Mouse (Mus musculus) heart, adult 18-20 months (tissue): ENCODE measurements at regions not wholly inside any gene's neighbourhood (a gene's known extent, or its start where the extent isn't known, plus 50 kb on each side); places are given as distances from the start of the nearest gene placed in this dataset.

Source experiments
- DNase-seq, 2 experiments: peaks; one replicate each; pipeline ENCODE4 v3.0.0; 2021 to 2022; ENCODE audit warnings: mixed read lengths in 1 of 2

DNA sequence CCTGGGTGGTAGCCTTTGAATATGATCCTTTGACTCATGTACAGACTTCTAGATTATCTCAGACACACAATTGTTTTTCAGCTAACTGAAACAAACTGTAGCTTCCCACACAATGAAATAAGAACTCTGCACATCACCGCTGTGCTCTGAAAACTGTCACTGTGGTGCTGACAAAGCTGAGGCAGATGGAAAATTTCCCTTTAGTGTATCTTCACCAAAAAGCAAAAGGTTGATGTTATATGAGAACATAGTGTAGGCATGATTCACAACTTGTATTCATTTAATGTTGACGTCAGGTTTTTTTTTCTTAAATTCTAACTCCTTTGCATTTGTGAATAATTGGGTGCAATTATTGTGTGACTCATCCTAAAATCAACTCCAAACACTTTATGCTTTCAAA is 264.1 kb upstream of the Actbl2 start:
- DNase-seq, result no peak

GRCm38 (mm10) chr13:110991121-110991520 is 263.7 kb upstream of the Actbl2 start:
- no peak for DNase-seq

- DNase-seq, result no peak
These were observed 260.2 kb upstream of the Actbl2 start for GRCm38 (mm10) chr13:110994596-110994995.

DNA sequence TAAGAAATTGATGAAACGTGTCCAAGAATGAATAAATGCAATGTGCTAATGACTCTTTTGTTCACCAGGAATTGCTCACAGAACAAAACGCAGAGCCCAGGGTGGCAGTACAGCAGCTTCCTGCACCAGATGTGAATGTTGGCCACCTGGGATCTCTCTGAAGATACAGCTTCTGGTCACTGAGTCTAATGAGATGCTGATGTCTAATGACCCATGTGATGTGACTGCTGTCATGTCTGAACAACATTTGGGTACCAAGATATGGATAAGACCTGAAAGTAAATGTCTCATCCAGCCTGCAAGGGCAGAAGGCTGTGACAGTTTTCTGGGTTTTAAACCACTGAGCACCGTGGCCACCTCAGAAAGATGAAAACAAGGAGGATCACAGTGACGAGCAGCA is 252.1 kb upstream of the Actbl2 start:
- no peak for DNase-seq

GRCm38 (mm10) chr13:111014142-111014541 is 240.7 kb upstream of the Actbl2 start:
- DNase-seq, result no peak

DNA sequence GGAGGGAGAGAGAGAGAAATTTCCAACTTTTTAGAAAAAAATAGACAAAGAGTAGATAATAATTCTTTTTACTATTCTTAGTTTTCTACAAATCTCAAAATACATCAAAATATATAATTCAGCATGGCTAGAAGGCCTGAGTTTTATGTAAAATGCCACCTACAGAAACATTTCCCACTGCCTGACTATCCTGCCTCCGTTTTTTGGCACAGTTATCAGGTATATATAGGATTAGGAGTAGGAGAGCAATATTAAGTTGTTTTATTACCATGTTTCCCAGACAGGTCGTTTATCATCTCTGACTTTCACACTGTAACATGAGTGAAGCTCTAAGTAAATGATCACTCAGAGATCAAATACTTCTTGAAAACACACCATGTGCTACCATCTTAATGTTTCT is 224.7 kb upstream of the Actbl2 start:
- DNase-seq, result no peak

GRCm38 (mm10) chr13:111031633-111032032 is 223.2 kb upstream of the Actbl2 start:
- no peak for DNase-seq

GRCm38 (mm10) chr13:111043637-111044036 is 211.2 kb upstream of the Actbl2 start:
- no peak for DNase-seq

GRCm38 (mm10) chr13:111044328-111045002 is 210.3 kb upstream of the Actbl2 start:
- DNase-seq, result peak; percentile 12 to 40

GRCm38 (mm10) chr13:111050097-111050496 is 204.7 kb upstream of the Actbl2 start:
- no peak for DNase-seq

DNA sequence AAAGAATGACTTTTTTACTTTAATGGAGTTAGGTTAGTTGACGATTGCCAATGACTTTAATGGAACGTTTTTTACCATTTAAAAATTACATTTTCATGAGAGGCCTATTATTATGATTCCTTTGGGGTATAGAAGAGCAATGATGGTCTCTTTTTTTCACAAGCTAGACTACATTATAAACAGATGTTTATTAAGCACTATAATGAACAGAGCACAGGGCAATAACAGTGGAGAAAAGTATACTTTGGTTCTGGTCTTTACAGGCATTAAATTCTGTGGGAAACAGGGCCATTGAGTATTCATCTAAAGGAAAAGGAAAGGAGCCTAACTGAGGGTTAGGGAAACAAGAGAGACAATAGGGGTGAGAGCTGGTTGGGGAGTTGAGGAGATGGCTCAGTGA is 199.0 kb upstream of the Actbl2 start:
- DNase-seq, result no peak

DNA sequence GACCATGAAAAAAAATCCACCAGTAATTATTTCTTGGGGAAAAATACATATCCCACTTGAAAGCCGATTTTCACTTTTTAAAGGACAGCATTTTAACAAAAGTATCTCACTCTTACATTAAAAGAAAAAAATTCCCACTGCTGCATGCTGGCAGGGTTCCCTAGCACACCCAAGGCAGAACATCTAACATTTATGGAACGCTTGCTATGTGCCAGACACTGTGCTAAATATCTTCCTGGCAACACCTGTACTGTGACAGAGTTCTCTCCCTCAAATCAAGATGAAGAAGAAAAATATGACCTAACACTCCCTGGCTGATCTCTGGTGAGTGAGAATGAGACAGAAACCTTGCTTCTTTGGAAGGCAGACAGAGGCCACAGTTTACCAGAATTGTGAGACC is 167.1 kb upstream of the Actbl2 start:
- no peak for DNase-seq

GRCm38 (mm10) chr13:111096071-111096470 is 158.7 kb upstream of the Actbl2 start:
- DNase-seq, result no peak

DNA sequence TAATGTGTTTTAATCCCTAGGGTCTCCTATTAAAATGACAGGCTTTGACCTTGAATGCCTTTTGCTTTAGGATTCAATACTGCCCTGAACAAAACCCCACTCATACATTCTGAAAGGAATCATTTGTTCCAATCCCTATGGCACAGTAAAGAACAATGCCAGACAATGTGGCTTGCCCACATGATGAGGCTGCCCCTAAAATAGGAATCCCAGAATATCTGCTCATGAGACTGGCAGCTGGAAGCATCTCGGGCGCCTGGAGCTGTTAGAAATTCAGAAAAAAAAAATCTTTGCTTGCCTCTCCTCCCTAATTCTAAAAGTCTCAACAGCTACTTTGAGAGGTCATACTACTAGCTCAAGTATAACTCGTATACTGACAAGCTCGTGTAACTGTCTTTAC is 157.5 kb upstream of the Actbl2 start:
- peak; percentile 33 to 36 for DNase-seq

GRCm38 (mm10) chr13:111098738-111099137 is 156.1 kb upstream of the Actbl2 start:
- no peak for DNase-seq

DNA sequence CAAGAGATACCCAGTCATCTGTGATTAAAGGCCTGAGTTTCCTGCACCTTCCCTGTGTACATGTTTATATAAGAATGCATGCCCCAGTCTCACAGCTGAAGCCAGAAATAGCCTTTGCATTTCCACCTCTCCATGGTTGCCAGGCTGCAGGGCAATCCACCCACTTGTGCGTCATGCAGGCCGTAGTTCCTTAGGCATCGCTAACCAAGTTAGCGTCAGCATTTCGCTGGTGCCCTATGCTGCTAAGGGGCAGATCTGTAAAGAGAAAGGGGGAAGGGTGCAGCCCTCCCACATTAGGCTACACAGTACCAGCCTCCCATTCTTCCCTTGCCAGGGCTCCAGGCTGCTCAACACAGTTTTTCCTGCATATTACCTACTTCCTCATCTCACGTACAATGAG is 155.6 kb upstream of the Actbl2 start:
- peak; percentile 53 to 57 for DNase-seq

- no peak for DNase-seq
These were observed 154.4 kb upstream of the Actbl2 start for GRCm38 (mm10) chr13:111100448-111100847.

DNA sequence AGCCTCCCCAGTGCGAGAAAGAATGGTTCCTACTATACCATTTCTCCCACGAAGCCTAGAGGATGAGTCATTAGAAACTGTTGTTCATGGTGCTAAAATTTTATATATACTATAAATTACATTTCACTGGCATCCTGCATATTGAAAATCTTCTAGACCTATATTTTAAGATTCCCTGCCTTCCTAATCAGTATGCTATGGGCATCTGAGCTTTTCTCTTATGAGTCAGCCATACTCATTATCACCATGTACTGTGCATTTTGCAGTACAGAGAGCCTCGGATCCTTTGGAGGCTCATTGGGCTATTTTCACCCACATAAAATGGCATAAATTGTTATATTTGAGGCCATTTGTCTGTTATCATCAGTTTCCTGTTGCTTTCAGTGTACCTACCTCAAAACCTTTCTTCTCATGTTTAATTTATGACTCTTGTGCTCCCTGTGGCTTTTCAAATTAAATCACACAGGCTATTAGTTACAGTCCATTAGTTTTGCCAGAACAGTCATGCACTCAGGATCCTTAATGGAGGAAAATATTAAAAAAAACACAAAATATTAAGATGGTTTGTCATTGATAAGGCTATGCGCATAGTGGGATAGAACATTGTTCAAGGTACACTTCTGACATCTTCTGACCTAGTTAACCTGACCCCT is 150.1 kb upstream of the Actbl2 start:
- DNase-seq, result no peak

- DNase-seq, result no peak
These were observed 123.7 kb upstream of the Actbl2 start for GRCm38 (mm10) chr13:111131108-111131507.

- no peak for DNase-seq
These were observed 118.4 kb upstream of the Actbl2 start for GRCm38 (mm10) chr13:111136392-111136791.

DNA sequence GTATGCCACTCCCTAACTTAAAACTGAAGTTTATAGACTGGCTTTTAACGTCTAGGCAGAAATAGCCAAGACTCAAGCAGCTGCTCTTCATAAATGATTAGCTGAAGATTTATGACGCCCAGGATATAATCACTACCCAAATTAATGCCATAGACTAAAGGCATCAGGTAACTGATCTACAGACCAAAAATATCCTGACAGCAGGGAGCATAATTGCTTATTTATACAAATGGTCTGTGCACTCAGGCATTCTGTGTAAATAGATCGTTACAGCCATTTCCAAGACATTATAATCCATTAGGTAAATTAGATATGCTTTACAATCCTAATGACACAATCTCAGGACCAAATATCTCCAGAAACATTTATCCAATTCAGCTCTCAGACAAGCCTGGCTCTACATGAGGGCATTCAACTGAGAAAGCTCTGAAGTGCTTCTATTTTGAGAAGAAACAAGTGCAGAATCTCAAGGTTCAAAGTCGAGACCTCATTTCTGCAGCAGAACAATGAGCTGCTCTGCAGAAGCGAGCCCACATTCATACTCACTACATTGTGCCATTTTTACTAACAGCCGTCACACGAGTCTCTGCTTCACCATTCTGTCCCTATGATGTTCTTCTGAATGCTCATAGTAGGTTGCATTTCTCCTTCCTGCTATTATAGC is 111.9 kb upstream of the Actbl2 start:
- DNase-seq, result no peak

GRCm38 (mm10) chr13:111144721-111145120 is 110.1 kb upstream of the Actbl2 start:
- DNase-seq, result no peak

- no peak for DNase-seq
These were observed 96.7 kb upstream of the Actbl2 start for GRCm38 (mm10) chr13:111157921-111158638.
